9 mouse cellular contexts compared by ENCODE assay signal in the genomic region with DNA sequence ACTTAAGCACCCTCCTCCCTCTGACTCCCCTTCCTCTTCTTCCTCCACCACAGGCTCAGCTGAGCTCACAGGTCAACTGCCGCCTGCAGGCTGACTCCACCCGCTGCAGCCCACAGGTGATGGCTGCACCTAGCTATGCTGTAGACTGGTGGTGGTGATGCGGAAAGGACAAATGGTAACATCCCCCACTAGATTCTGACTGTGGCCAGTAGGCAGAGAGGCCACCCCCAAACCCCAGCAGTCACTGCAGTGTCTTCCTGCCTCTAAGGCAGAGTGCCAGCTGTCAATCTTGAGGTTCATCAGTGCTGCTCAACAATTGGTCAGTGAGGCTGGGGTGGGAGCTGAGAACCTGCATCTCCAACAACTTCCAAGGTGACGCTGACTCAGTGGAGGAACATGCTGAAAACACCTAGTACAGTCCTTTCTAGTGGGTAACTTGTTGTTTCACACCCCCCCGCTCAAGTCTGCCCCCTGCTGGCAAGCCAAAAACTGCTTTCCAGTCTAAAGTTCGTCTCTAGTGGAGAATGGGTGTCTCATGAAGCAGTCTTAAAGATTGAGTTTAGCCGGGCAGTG. TPM values are rescaled to one million over a fixed set of nuclear protein-coding genes. Genes with fewer than 3 reads are reported as not detected.
DNase-seq lines count a peak whose midpoint lies in the region; ATAC-seq and TF ChIP-seq lines count a peak whose summit lies in the region.
"Had no signal": no experiment of that assay in that cellular context is flagged by ENCODE, and none has a peak within 500 bp of the region (broad histone marks: within the 10 kb centered on the region; RNA-seq: fewer than 3 reads in every experiment).

No protein-coding gene starts in this region.

- no peak overlapping the region for H3K4me2 ChIP-seq in lung, embryonic 14.5 days
- H3K4me2 ChIP-seq in midbrain, postnatal 0 days (ENCODE audit: low read depth, low read length, poor library complexity, severe bottlenecking): no peak overlapping the region

- ATAC-seq in lung, embryonic 14.5 days (ENCODE audit: insufficient read depth): peak; percentile 52; the same call in 1 of the 2 replicates
- no peak for ATAC-seq in midbrain, postnatal 0 days (ENCODE audit: low FRiP score)

- TF ChIP-seq CTCF in cerebellum, adult 2 months (IDR thresholded peaks at IDR 0.05; ENCODE audit: borderline replicate concordance, insufficient read depth, low read depth, low read length): peak; percentile 39; the same call in 1 of the 2 replicates
- peak; percentile 47; the same call in 1 of the 2 replicates for TF ChIP-seq CTCF in lung, embryonic 14.5 days (IDR thresholded peaks at IDR 0.05; ENCODE audit: low read depth)
- peak; percentile 32 for TF ChIP-seq CTCF in midbrain, postnatal 0 days (IDR thresholded peaks at IDR 0.05)

- peak in 1 of 2 experiments; percentile 24 for DNase-seq in cerebellum, adult 2 months
- no peak for DNase-seq in cerebellum, adult 9-11 months
- no peak for DNase-seq in lung, embryonic 14.5 days
- DNase-seq in lung, postnatal 25 days (ENCODE audit: low spot score): no peak
- peak; percentile 55 for DNase-seq in heart, postnatal 4 days
- no peak for DNase-seq in midbrain, postnatal 0 days (ENCODE audit: low spot score)
- DNase-seq in ovary, postnatal 14 days (ENCODE audit: low spot score): no peak
- no peak for DNase-seq in Muller cell, postnatal 12 days (ENCODE audit: inconsistent ontology term)

- 70% methylated on average over 7 of the region's 7 CpGs for WGBS in cerebellum, adult 2 months
- WGBS in lung, embryonic 14.5 days: 61% methylated on average over 7 of the region's 7 CpGs
- 65% methylated on average over 7 of the region's 7 CpGs for WGBS in midbrain, postnatal 0 days

- H3K4me3 ChIP-seq in cerebellum, adult 2 months (replicated peaks; ENCODE audit: insufficient read depth, low read depth, low read length): no peak overlapping the region
- no peak overlapping the region for H3K4me3 ChIP-seq in lung, embryonic 14.5 days (ENCODE audit: low read depth, low read length)
- H3K4me3 ChIP-seq in midbrain, postnatal 0 days (ENCODE audit: low read depth, low read length): no peak overlapping the region

- no peak overlapping the region for H3K27ac ChIP-seq in cerebellum, adult 2 months (ENCODE audit: insufficient read depth, low read length)
- H3K27ac ChIP-seq in lung, embryonic 14.5 days (ENCODE audit: low read depth): no peak overlapping the region
- H3K27ac ChIP-seq in midbrain, postnatal 0 days (ENCODE audit: low read depth, low read length): no peak overlapping the region

- H3K36me3 ChIP-seq in lung, embryonic 14.5 days (ENCODE audit: insufficient read depth): no peaks in the 10 kb centered on the region
- H3K36me3 ChIP-seq in midbrain, postnatal 0 days (ENCODE audit: insufficient read depth, low read length): no peaks in the 10 kb centered on the region

- H3K9ac ChIP-seq in lung, embryonic 14.5 days: no peak overlapping the region
- no peak overlapping the region for H3K9ac ChIP-seq in midbrain, postnatal 0 days (replicated peaks; ENCODE audit: low read length, poor library complexity, severe bottlenecking)

- H3K27me3 ChIP-seq in cerebellum, adult 2 months (ENCODE audit: control insufficient read depth, insufficient read depth, low read length): no peaks in the 10 kb centered on the region
- H3K27me3 ChIP-seq in lung, embryonic 14.5 days (ENCODE audit: insufficient read depth, low read length): no peaks in the 10 kb centered on the region
- H3K27me3 ChIP-seq in midbrain, postnatal 0 days (ENCODE audit: insufficient read depth, low read length): no peaks in the 10 kb centered on the region

- no peak for TF ChIP-seq POLR2A in cerebellum, adult 2 months (IDR thresholded peaks at IDR 0.05; ENCODE audit: borderline replicate concordance, insufficient read depth, low read length)

- H3K4me1 ChIP-seq in cerebellum, adult 2 months (ENCODE audit: control insufficient read depth, insufficient read depth, low read length): no peaks in the 10 kb centered on the region
- no peaks in the 10 kb centered on the region for H3K4me1 ChIP-seq in lung, embryonic 14.5 days (ENCODE audit: insufficient read depth)
- H3K4me1 ChIP-seq in midbrain, postnatal 0 days (ENCODE audit: insufficient read depth, low read length): no peaks in the 10 kb centered on the region

- H3K9me3 ChIP-seq in lung, embryonic 14.5 days (ENCODE audit: low read depth, low read length): no peaks in the 10 kb centered on the region
- no peaks in the 10 kb centered on the region for H3K9me3 ChIP-seq in midbrain, postnatal 0 days (ENCODE audit: low read length)

RNA-seq across cellular contexts. Expression of gene Nmur1, which starts 10.3 kb away (rescaled TPM):
- 1.6 and 1.8 TPM in 2 replicates for polyA plus RNA-seq in cerebellum, adult 2 months (2012; rRNA removed)
- not detected in 2 replicates for polyA plus RNA-seq in lung, embryonic 14.5 days (2014; fragmentation: Nextera tagmentation; extraction: Ambion mirVana)
- not detected for total RNA-seq in heart, postnatal 4 days (2021)
- not detected in 2 replicates for total RNA-seq in midbrain, postnatal 0 days (2014; rRNA removed)
- polyA plus RNA-seq in midbrain, postnatal 0 days (2015; fragmentation: Nextera tagmentation; extraction: Ambion mirVana): 0.27 and 0.33 TPM in 2 replicates

RNA-seq across cellular contexts. Expression of gene Tex44, which starts 10.4 kb away (rescaled TPM):
- not detected in 2 replicates for polyA plus RNA-seq in cerebellum, adult 2 months (2012; rRNA removed)
- polyA plus RNA-seq in lung, embryonic 14.5 days (2014; fragmentation: Nextera tagmentation; extraction: Ambion mirVana): not detected in 2 replicates
- not detected for total RNA-seq in heart, postnatal 4 days (2021)
- 0.14 TPM in 1 of 2 replicates, not detected in the other for total RNA-seq in midbrain, postnatal 0 days (2014; rRNA removed)
- not detected in 2 replicates for polyA plus RNA-seq in midbrain, postnatal 0 days (2015; fragmentation: Nextera tagmentation; extraction: Ambion mirVana)
- total RNA-seq: ES-E14 had no signal

RNA-seq across cellular contexts. Expression of gene Ncl, which starts 56.5 kb away (rescaled TPM):
- 105 and 134 TPM in 2 replicates for polyA plus RNA-seq in cerebellum, adult 2 months (2012; rRNA removed)
- polyA plus RNA-seq in lung, embryonic 14.5 days (2014; fragmentation: Nextera tagmentation; extraction: Ambion mirVana): 391 and 408 TPM in 2 replicates
- 100 to 1,000 TPM; 203 to 206 TPM for total RNA-seq in heart, postnatal 4 days (2021)
- 29.8 and 40.7 TPM in 2 replicates for total RNA-seq in midbrain, postnatal 0 days (2014; rRNA removed)
- 185 and 209 TPM in 2 replicates for polyA plus RNA-seq in midbrain, postnatal 0 days (2015; fragmentation: Nextera tagmentation; extraction: Ambion mirVana)
